Mouse (Mus musculus) T-helper 2 cell (primary cell): Measurements from ENCODE around the gene Cyp2c69.
"Not testable (repeated sequence)": the region's sequence is repeated elsewhere in the genome, so short reads cannot be mapped to it uniquely, and the experiment has no call there.

Experiments
- in situ Hi-C: fragments of 300-600 bp; cut with MboI, MseI; formaldehyde crosslinking; loops from one replicate; pipeline ENCODE4 v1.15.1; 2025; ENCODE audit warnings: high pct_unique_total_duplicates

Gene Cyp2c69

GRCm38 (mm10) chr19:39886699-39887098 is at the start of gene Cyp2c69:
Gene Cyp2c69, minus strand, starts transcription at chr19:39886799.
- in situ Hi-C loops, result not testable (repeated sequence)

GRCm38 (mm10) chr19:39935396-39935795 is 48.8 kb upstream of the Cyp2c69 start:
- in situ Hi-C loops, result loop anchor here (25.0 kb wide), 1 partner anchor 1052 kb away; the partner anchor contains the start of gene Blnk

GRCm38 (mm10) chr19:39930032-39930431 is 43.4 kb upstream of the Cyp2c69 start:
- in situ Hi-C loops, result loop anchor here (25.0 kb wide), 1 partner anchor 1057 kb away; the partner anchor contains the start of gene Blnk

DNA sequence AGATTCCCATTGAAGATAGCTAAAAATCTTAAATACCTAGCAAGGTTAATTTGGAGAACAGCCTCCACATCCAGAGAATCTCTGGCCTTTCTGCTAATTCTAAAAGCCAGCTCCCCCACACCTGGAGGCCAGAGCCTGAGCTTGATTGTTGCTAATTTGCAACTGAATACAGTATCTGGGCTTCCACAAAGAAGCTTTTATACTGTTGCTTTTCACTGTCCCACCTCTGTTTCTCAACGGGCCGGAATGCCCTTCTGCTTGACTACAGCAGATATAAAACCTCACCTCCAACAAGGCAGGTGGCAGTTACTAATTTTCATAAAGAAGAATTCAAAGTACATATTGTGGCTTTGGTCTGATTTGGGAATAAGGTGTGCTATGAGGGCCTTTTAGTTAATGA is 15.1 kb upstream of the Cyp2c69 start:
- in situ Hi-C loops, result no loop called here

GRCm38 (mm10) chr19:39890079-39890478 is 3.5 kb upstream of the Cyp2c69 start:
- in situ Hi-C loops, result not testable (repeated sequence)

GRCm38 (mm10) chr19:39866133-39866532 is 20.5 kb downstream of the Cyp2c69 start:
- in situ Hi-C loops, result no loop called here

DNA sequence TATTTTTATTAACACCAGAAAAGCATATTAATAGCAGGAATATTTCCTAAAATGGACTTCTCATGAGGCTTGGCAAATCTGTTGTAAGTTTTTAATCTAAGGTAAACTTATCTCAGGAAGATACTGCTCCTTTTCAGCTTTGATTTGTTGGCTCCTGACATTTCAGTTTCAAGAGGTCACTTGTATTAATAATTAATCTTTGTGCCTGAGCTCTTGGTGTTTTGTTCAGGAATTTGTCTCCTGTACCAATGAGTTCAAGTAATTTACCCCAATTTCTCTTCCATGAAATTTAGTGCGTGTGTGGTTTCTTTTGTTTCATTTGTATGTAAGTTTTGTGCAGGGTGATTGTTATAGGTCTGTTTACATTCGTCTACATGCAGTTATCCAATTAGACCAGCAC is 65.7 kb downstream of the Cyp2c69 start:
- in situ Hi-C loops, result not testable (repeated sequence)

DNA sequence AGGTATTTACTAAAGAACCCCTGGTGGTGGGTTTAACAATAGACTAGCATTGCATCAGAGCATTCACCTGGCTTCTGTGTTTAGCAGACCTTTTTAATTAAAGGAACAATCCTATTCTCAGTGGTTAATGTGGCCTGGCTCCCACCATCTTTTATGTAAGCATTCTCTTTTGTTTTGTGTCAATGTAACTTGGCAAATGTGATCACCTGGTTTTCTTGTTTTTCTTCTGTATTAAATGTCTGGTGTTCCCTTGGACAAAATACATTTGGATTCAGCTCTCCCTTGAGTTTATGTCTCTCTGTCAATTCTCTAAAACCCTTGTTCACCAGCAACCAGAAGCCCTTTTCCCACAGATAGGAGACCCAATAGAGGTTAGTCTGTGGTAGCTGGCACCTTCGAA is 70.2 kb downstream of the Cyp2c69 start:
- in situ Hi-C loops, result not testable (repeated sequence)

- in situ Hi-C loops, result not testable (repeated sequence)
These were observed 70.6 kb downstream of the Cyp2c69 start for GRCm38 (mm10) chr19:39815991-39816390.

DNA sequence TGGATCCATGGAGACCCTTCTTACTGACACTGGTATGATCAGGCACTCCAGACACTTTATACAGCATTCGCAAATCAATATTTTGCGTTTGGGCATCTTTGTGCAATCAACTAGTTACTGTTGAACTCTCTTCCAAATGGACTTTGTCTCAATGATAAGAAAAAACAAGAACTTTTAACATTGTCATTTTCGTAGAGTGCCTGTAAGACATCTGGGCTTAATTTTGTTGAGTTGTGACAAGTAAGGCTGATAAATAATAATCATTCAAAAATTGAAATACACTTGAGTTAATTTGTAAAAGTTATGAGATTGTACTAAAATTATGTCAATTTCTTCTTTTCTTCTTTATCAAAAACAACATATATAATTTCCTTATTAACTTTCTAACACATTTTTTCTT is 73.9 kb downstream of the Cyp2c69 start, which contains the start of gene Cyp2c40:
Gene Cyp2c40 (minus strand): TSS at position 101 of the 400 bp plus-strand sequence.
- in situ Hi-C loops, result not testable (repeated sequence)
